Mouse (Mus musculus) hindbrain, embryonic 16.5 days (tissue): ENCODE data around the gene Tango6. TPM values are rescaled to one million over a fixed set of nuclear protein-coding genes. Genes with fewer than 3 reads are reported as not detected.

Experiments used
- ATAC-seq: fragments of 200-750 bp; cut with Nextera tagmentation; 2 replicates; pipeline ENCODE4 v1.8.0; 2017; ENCODE audit warnings: moderate TSS enrichment, moderate library complexity
- H3K27ac ChIP-seq: fragments of 300-500 bp; sonication (generic); 2 replicates; pipeline ENCODE4 v1.5.1; 2014; ENCODE audit warnings: low read depth, mild to moderate bottlenecking, control low read depth, low read length, moderate library complexity
- H3K27me3 ChIP-seq: fragments of 300-500 bp; sonication (generic); replicated peaks from 2 replicates; pipeline ENCODE4 v1.6.1; 2014; ENCODE audit warnings: low read length; ENCODE audit not compliant: control insufficient read depth, insufficient read depth
- H3K36me3 ChIP-seq: fragments of 300-500 bp; sonication (generic); 2 replicates; pipeline ENCODE4 v1.6.1; 2014; ENCODE audit warnings: mild to moderate bottlenecking, low read length, moderate library complexity, mixed read lengths; ENCODE audit not compliant: control insufficient read depth, insufficient read depth
- H3K4me1 ChIP-seq: fragments of 300-500 bp; sonication (generic); 2 replicates; pipeline ENCODE4 v1.6.1; 2014; ENCODE audit warnings: low read depth, low read length; ENCODE audit not compliant: control insufficient read depth, insufficient read depth
- H3K4me2 ChIP-seq: fragments of 300-500 bp; sonication (generic); 2 replicates; pipeline ENCODE4 v1.6.1; 2014; ENCODE audit warnings: mild to moderate bottlenecking, low read length, control low read depth, moderate library complexity
- H3K4me3 ChIP-seq: fragments of 300-500 bp; sonication (generic); 2 replicates; pipeline ENCODE4 v1.5.1; 2014; ENCODE audit warnings: mild to moderate bottlenecking, low read length, control low read depth, moderate library complexity
- H3K9ac ChIP-seq: fragments of 300-500 bp; sonication (generic); 2 replicates; pipeline ENCODE4 v1.6.1; 2014; ENCODE audit warnings: low read depth, mild to moderate bottlenecking, control low read depth, low read length, moderate library complexity
- H3K9me3 ChIP-seq: fragments of 300-500 bp; sonication (generic); 2 replicates; pipeline ENCODE4 v1.6.1; 2014; ENCODE audit warnings: mild to moderate bottlenecking, low read length, moderate library complexity; ENCODE audit not compliant: control insufficient read depth
- WGBS: fragments of 180-500 bp; shearing (Covaris S2); extraction: QIAGEN DNeasy Blood & Tissue Kit; methylation state at CpG from one replicate; pipeline ENCODE4 v1.1.7; 2014; 5-methylcytosine and 5-hydroxymethylcytosine counted together
- polyA plus RNA-seq: library from polyadenylated mRNA; unstranded; fragments of >200 nt; fragmentation: Nextera tagmentation; extraction: Ambion mirVana; gene quantifications from 2 replicates; pipeline ENCODE4 v1.2.1, GENCODE M21; 2015

Gene Tango6
- polyA plus RNA-seq, 1 experiment from 2014 or later = 5.9 TPM

DNA sequence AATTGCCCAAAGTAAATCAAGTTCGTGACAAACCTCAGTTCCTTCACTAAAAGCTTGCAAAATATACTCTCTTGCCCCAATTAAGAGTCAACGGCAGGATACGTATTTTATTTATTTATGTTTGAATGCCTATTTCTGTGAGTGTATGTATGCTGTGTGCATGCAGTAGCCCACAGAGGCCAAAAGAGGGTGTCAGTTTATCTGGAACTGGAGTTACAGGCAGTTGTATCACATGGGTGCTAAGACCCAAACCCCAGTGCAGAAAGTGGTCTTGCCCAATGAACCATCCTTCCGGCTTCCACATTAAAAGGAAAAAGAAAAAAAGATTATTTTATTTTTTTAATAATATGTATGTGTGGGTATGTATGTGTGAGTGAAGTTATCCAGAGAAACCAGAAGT is 1.5 kb downstream of the Tango6 start:
- no peaks in the 10 kb centered on the region for H3K36me3 ChIP-seq
- H3K4me2 ChIP-seq = no peak overlapping the region
- no peaks in the 10 kb centered on the region for H3K9me3 ChIP-seq
- no peak for ATAC-seq
- H3K4me3 ChIP-seq = no peak overlapping the region
- no peak overlapping the region for H3K9ac ChIP-seq
- H3K27ac ChIP-seq = no peak overlapping the region
- 92% methylated on average over 4 of the region's 4 CpGs for WGBS
- H3K27me3 ChIP-seq = no peaks in the 10 kb centered on the region
- no peaks in the 10 kb centered on the region for H3K4me1 ChIP-seq

GRCm38 (mm10) chr8:106687479-106687878 is 4.6 kb downstream of the Tango6 start:
- peak; percentile 45; the same call in 1 of the 2 replicates for ATAC-seq
- WGBS = 6% methylated on average over 4 of the region's 4 CpGs
- no peak overlapping the region for H3K9ac ChIP-seq
- H3K4me2 ChIP-seq = no peak overlapping the region
- H3K4me1 ChIP-seq = no peaks in the 10 kb centered on the region
- H3K4me3 ChIP-seq = no peak overlapping the region
- H3K27ac ChIP-seq = no peak overlapping the region
- no peaks in the 10 kb centered on the region for H3K9me3 ChIP-seq
- no peaks in the 10 kb centered on the region for H3K36me3 ChIP-seq
- no peaks in the 10 kb centered on the region for H3K27me3 ChIP-seq

GRCm38 (mm10) chr8:106697748-106698248 is 14.9 kb downstream of the Tango6 start:
- no peak overlapping the region for H3K4me2 ChIP-seq
- no peak for ATAC-seq
- no peaks in the 10 kb centered on the region for H3K9me3 ChIP-seq
- no peak overlapping the region for H3K27ac ChIP-seq
- H3K4me1 ChIP-seq = no peaks in the 10 kb centered on the region
- H3K36me3 ChIP-seq = peaks cover 15% of the 10 kb centered on the region
- no peaks in the 10 kb centered on the region for H3K27me3 ChIP-seq
- 91% methylated on average over 3 of the region's 3 CpGs for WGBS
- H3K4me3 ChIP-seq = no peak overlapping the region
- H3K9ac ChIP-seq = no peak overlapping the region

DNA sequence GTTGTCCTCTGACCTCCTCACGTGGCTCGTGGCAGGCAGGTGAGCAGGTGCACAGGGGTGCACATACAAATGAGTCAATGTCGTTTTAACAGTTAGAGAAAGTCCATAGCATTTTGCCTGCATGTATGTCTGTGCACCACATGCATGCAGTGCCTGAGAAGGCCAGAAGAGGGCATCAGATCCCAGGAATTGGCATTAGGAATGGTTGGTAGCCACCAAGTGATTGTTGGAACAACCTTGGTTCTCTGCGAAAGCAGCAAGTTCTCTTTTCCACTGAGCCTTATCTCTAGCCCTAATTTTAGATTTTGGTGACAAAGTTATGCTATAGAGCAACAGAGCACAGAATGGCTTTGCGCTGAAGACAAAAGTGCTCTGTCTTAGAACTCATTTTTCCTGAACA is 16.7 kb downstream of the Tango6 start:
- Histone ChIP-seq H3K4me2 (no peak overlapping the region), H3K4me3 (no peak overlapping the region), H3K27me3 (no peaks in the 10 kb centered on the region), H3K9me3 (no peaks in the 10 kb centered on the region), H3K27ac (no peak overlapping the region), H3K36me3 (peaks cover 15% of the 10 kb centered on the region), H3K9ac (no peak overlapping the region), H3K4me1 (no peaks in the 10 kb centered on the region)
- ATAC-seq = no peak
- 76% methylated on average over 5 of the region's 5 CpGs for WGBS

DNA sequence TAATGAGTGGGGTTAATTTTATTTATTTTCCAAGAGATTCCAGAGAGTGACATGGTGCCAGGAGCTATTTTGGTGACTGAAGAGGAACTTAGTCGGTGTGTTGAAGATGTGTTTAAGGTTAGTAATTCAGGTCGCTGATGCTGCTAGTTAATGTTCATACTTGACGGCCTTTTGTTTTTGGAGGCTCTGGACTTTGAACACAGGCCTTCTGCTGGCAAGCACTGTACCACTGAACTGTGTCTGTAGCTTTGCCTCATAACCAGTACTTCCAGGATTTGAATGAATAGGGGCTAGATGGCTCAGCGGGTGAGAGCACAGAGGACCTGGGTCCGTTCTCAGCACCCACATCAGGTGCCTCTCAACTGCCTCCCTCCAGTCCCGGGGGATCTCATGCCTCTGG is 17.3 kb downstream of the Tango6 start:
- Histone ChIP-seq H3K4me3 (no peak overlapping the region), H3K27ac (no peak overlapping the region), H3K4me2 (no peak overlapping the region), H3K4me1 (no peaks in the 10 kb centered on the region), H3K9me3 (no peaks in the 10 kb centered on the region), H3K9ac (no peak overlapping the region), H3K36me3 (peaks cover 15% of the 10 kb centered on the region), H3K27me3 (no peaks in the 10 kb centered on the region)
- WGBS = 96% methylated on average over 6 of the region's 6 CpGs
- ATAC-seq = no peak

DNA sequence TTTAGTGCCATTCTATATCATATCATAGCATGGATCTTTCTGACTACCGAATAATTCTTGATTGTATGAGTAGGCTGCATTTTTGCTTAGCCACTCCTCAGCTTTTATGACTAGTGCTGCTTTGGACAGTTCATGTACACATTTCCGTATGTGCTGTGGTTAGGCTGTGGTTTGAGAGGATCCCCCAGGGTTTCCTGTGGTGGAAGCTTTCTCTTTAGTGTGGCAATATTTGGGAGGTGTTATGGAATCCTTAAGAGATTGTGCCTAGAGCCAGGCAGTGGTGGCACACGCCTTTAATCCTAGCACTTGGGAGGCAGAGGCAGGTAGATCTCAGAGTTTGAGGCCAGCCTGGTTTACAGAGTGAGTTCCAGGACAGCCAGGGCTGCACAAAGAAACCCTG is 18.5 kb downstream of the Tango6 start:
- Histone ChIP-seq H3K9ac (no peak overlapping the region), H3K27ac (no peak overlapping the region), H3K36me3 (peaks cover 10% of the 10 kb centered on the region), H3K4me3 (no peak overlapping the region), H3K27me3 (no peaks in the 10 kb centered on the region), H3K4me1 (no peaks in the 10 kb centered on the region), H3K4me2 (no peak overlapping the region), H3K9me3 (no peaks in the 10 kb centered on the region)
- WGBS = 90% methylated on average over 3 of the region's 3 CpGs
- ATAC-seq = no peak

DNA sequence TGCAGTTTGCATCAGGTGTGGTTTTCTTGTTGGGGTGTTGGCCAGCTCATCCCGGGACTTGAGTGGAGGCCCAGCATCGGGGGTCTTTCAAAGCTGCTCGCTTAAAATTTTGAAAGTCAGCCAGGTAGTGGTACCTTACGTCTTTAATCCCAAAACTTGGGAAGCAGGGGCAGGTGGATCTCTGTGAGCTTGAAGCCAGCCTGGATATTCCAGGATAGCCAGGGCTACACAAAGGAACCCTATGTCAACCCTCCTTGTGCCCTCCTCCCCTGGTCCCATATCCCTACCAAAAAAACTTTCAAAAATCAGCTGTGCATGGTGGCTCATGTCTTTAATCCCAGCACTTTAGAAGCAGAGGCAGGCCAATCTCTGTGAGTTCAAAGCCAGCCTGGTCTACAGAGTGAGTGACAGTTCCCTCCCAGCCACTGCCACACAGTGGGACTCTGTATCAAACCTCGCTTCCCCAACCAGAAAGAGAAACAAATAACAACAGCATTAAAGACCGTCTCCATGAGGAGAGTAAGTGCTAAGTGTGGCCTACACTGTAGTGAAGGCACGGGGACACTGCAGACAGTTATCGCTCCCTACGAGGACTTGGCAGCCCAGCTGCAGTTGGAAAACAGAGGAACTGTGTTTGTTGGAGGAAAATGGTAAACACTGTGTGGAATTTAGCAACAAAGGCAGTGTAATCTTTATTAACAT is 21.5 kb downstream of the Tango6 start:
- Histone ChIP-seq H3K36me3 (peaks cover 3% of the 10 kb centered on the region), H3K27ac (peak overlapping the region; percentile 42), H3K9ac (no peak overlapping the region), H3K9me3 (no peaks in the 10 kb centered on the region), H3K27me3 (no peaks in the 10 kb centered on the region), H3K4me2 (no peak overlapping the region), H3K4me3 (no peak overlapping the region), H3K4me1 (no peaks in the 10 kb centered on the region)
- 74% methylated on average over 9 of the region's 9 CpGs for WGBS
- peak; percentile 67 for ATAC-seq

DNA sequence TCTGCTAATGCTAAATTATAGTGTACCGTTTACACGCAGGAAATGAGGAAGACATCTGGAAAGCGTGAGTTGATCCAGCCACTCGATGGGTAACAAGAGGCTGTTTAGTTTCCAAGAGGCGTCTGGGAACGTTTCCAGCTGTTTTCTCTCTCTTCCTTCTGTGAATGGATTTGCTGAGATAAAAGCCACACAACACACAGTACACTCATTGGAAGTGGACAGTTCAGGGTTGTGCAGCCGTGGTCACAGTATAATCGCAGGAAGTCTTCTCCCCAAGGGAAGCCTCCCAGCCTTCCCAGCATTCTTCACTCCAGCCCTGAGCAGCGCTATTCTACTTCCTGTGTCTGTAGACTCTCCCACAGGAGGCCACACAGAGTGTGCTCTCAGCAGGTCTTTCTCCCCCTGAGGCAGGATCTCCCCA is 22.0 kb downstream of the Tango6 start:
- Histone ChIP-seq H3K4me3 (no peak overlapping the region), H3K4me1 (no peaks in the 10 kb centered on the region), H3K9me3 (no peaks in the 10 kb centered on the region), H3K9ac (no peak overlapping the region), H3K36me3 (no peaks in the 10 kb centered on the region; the same call in 1 of the 2 replicates), H3K27ac (peak overlapping the region; percentile 19; the same call in 1 of the 2 replicates), H3K27me3 (no peaks in the 10 kb centered on the region), H3K4me2 (no peak overlapping the region)
- ATAC-seq = peak; percentile 86
- WGBS = 49% methylated on average over 9 of the region's 9 CpGs

- Histone ChIP-seq H3K4me2 (no peak overlapping the region), H3K27me3 (no peaks in the 10 kb centered on the region), H3K4me3 (no peak overlapping the region), H3K4me1 (no peaks in the 10 kb centered on the region), H3K9ac (no peak overlapping the region), H3K36me3 (no peaks in the 10 kb centered on the region), H3K27ac (peak overlapping the region; percentile 23; the same call in 1 of the 2 replicates), H3K9me3 (no peaks in the 10 kb centered on the region)
- no peak for ATAC-seq
- 84% methylated on average over 6 of the region's 6 CpGs for WGBS
Observed at GRCm38 (mm10) chr8:106706194-106706593, 23.3 kb downstream of the Tango6 start.
